Mouse (Mus musculus) heart, postnatal 0 days (tissue): Measurements from ENCODE around the gene Mettl4. TPM values are rescaled to one million over a fixed set of nuclear protein-coding genes. Genes with fewer than 3 reads are reported as not detected.
"Not testable (repeated sequence)": the region's sequence is repeated elsewhere in the genome, so short reads cannot be mapped to it uniquely, and the experiment has no call there.

Experiments
- ATAC-seq: fragments of 200-750 bp; cut with Nextera tagmentation; 2 replicates; pipeline ENCODE4 v1.8.0; 2017; ENCODE audit warnings: low read depth, moderate number of reproducible peaks, moderate library complexity; ENCODE audit not compliant: insufficient read depth
- DNase-seq: peaks from one replicate; pipeline ENCODE4 v3.0.0-alpha.2; 2016; ENCODE audit warnings: low spot score
- H3K27ac ChIP-seq: fragments of 300-500 bp; sonication (generic); 2 replicates; pipeline ENCODE4 v1.5.1; 2014; ENCODE audit warnings: low read depth, mild to moderate bottlenecking
- H3K27me3 ChIP-seq: fragments of 300-500 bp; sonication (generic); 2 replicates; pipeline ENCODE4 v1.6.1; 2014; ENCODE audit warnings: low read length, mixed read lengths; ENCODE audit not compliant: control insufficient read depth, insufficient read depth
- H3K36me3 ChIP-seq: fragments of 300-500 bp; sonication (generic); replicated peaks from 2 replicates; pipeline ENCODE4 v1.6.1; 2014; ENCODE audit warnings: low read length, mixed read lengths; ENCODE audit not compliant: control insufficient read depth, insufficient read depth
- H3K4me1 ChIP-seq: fragments of 300-500 bp; sonication (generic); 2 replicates; pipeline ENCODE4 v1.6.1; 2014; ENCODE audit warnings: antibody characterized with exemption; ENCODE audit not compliant: control insufficient read depth, insufficient read depth
- H3K4me2 ChIP-seq: fragments of 300-500 bp; sonication (generic); 2 replicates; pipeline ENCODE4 v1.6.1; 2014; ENCODE audit warnings: low read depth, mild to moderate bottlenecking, low read length, moderate library complexity
- H3K4me3 ChIP-seq: fragments of 300-500 bp; sonication (generic); 2 replicates; pipeline ENCODE4 v1.5.1; 2014; ENCODE audit warnings: low read depth, low read length
- H3K9ac ChIP-seq: fragments of 300-500 bp; sonication (generic); replicated peaks from 2 replicates; pipeline ENCODE4 v1.6.1; 2014; ENCODE audit warnings: low read depth, low read length, mixed read lengths
- H3K9me3 ChIP-seq: fragments of 300-500 bp; sonication (generic); replicated peaks from 2 replicates; pipeline ENCODE4 v1.6.1; 2016; ENCODE audit warnings: low read length; ENCODE audit not compliant: control insufficient read depth
- CTCF ChIP-seq: IDR thresholded peaks from 2 replicates; pipeline ENCODE4 v1.5.1; 2016; ENCODE audit warnings: antibody characterized with exemption, control low read depth, low read depth
- EP300 ChIP-seq: IDR thresholded peaks from 2 replicates; pipeline ENCODE4 v1.6.1; 2016; ENCODE audit warnings: antibody characterized with exemption, low read depth
- WGBS: fragments of 180-500 bp; shearing (Covaris S2); extraction: QIAGEN DNeasy Blood & Tissue Kit; methylation state at CpG from one replicate; pipeline ENCODE4 v1.1.7; 2014; 5-methylcytosine and 5-hydroxymethylcytosine counted together
- polyA plus RNA-seq: library from polyadenylated mRNA; unstranded; fragments of >200 nt; fragmentation: Nextera tagmentation; extraction: Ambion mirVana; gene quantifications from 2 replicates; pipeline ENCODE4 v1.2.1, GENCODE M21; 2015
- total RNA-seq: library from RNA; depleted of rRNA; stranded (reverse); fragments of >200 nt; gene quantifications from 2 replicates; pipeline ENCODE4 v1.2.3, GENCODE M21; 2014; ENCODE audit warnings: low replicate concordance

The Mettl4 gene
- total and polyA plus RNA-seq, 2 experiments from 2014 or later = 8.3 to 11.4 TPM

DNA sequence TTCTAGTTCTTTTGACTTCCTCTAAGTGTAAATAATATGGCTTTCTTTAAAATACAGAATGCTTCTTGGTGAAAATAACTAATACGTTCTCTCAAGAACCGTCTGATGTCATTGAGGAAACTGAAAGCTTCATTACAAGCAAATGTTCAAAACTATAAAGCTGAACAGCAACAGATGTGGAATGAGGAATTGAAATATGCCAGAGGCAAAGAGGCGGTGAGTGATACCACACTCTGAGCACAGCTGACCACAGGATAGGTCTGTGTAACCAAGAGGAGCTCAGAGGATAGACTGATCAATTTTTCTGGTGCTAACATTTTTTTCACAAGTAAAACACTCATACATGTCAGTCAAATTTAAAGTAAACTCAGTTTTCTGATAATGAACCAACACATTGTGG is 12.6 kb upstream of the Mettl4 start:
- 89% methylated on average over 3 of the region's 3 CpGs for WGBS
- no peak for TF ChIP-seq EP300
- DNase-seq (no peak), ATAC-seq (no peak)
- H3K27ac ChIP-seq = no peak overlapping the region
- no peak overlapping the region for H3K4me2 ChIP-seq
- H3K36me3 ChIP-seq = peaks cover 17% of the 10 kb centered on the region
- no peak overlapping the region for H3K4me3 ChIP-seq
- H3K27me3 ChIP-seq = no peaks in the 10 kb centered on the region
- H3K9ac ChIP-seq = no peak overlapping the region
- no peaks in the 10 kb centered on the region for H3K4me1 ChIP-seq
- no peaks in the 10 kb centered on the region for H3K9me3 ChIP-seq

DNA sequence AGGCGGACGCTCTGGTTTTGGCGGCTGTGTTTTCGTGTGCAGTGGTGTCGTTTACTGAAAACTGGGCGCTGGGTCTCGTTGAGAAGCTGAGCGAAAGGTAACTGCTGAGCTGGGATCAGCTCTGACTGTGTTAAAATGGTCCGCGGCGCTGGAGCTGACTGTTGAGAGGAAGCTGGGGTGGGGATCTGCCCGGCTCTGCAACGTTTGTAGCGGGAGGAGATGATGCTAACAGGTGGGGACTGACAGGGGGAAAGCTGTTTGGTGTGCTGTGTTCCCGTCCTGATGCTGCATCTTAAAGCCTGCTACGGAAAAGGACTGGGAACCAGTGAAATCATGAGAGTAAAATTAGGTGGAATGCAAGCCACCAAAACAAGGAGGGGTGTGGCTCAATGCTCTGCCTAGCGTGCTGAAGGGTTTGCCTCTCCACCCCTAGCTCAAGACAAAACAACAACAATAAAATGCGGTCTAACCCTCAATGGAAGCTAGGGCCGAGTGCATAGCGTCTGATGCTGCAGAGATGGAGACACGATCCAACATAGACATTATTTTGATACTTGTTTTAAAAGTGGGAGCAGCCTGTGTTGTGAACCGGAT is 414 bp upstream of the Mettl4 start:
- Histone ChIP-seq H3K9ac (peak overlapping the region; percentile 69), H3K4me2 (peak overlapping the region; percentile 72), H3K4me1 (peaks cover 3% of the 10 kb centered on the region; the same call in 1 of the 2 replicates), H3K9me3 (no peaks in the 10 kb centered on the region), H3K27me3 (no peaks in the 10 kb centered on the region), H3K4me3 (peak overlapping the region; percentile 84), H3K27ac (peak overlapping the region; percentile 98), H3K36me3 (no peaks in the 10 kb centered on the region)
- TF ChIP-seq CTCF (no peak), EP300 (no peak)
- DNase-seq (no peak), ATAC-seq (peak; percentile 3; the same call in 1 of the 2 replicates)
- under 1% methylated on average over 22 of the region's 22 CpGs for whole genome bisulfite sequencing

DNA sequence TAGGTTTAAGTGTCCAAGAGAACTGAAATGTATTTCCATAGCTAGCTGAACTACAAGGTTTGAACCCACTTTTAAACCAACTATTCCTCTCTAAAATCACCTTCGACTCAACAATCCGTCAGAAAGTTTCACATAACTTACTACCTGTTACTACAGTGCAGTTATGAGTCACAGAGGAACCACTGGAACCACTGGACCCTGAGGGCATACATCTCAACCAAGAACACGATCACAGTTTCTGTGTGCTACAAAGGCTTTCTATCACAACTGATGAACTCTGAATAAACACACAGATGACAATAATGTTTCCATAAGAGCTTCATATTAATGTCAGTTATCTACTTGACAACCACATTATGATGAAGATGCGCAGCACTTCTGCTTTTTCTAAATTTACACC is 11.6 kb downstream of the Mettl4 start:
- no peak overlapping the region for H3K27ac ChIP-seq
- H3K4me2 ChIP-seq = no peak overlapping the region
- ATAC-seq = no peak
- H3K36me3 ChIP-seq = peaks cover 12% of the 10 kb centered on the region
- TF ChIP-seq EP300 (no peak), CTCF (no peak)
- H3K4me1 ChIP-seq = no peaks in the 10 kb centered on the region
- no peak overlapping the region for H3K4me3 ChIP-seq
- WGBS = 87% methylated on average over 4 of the region's 4 CpGs
- no peaks in the 10 kb centered on the region for H3K9me3 ChIP-seq
- DNase-seq = no peak
- no peaks in the 10 kb centered on the region for H3K27me3 ChIP-seq
- H3K9ac ChIP-seq = no peak overlapping the region

DNA sequence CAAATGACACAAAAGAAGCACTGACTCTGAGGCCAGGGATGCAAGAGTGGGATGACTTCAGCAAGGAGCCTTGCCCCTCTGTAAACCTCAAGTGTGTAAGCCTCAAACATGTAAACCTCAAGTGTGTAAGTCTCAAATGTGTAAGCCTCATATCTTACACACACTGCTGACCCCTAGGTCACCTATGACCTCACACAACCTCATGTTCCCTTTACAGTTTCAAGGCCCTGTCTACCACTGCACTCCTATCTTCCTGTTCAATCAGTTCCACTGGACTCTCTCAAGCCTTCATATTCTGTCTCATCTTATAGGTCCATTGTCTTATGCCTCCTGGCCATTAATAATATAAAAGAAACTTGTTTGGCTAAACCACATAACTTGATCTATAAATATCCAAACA is 13.9 kb downstream of the Mettl4 start:
- no peaks in the 10 kb centered on the region for H3K4me1 ChIP-seq
- H3K4me2 ChIP-seq = no peak overlapping the region
- TF ChIP-seq EP300 (no peak), CTCF (no peak)
- ATAC-seq (no peak), DNase-seq (no peak)
- no peak overlapping the region for H3K4me3 ChIP-seq
- H3K27me3 ChIP-seq = no peaks in the 10 kb centered on the region
- H3K9ac ChIP-seq = no peak overlapping the region
- no peak overlapping the region for H3K27ac ChIP-seq
- no peaks in the 10 kb centered on the region for H3K9me3 ChIP-seq
- H3K36me3 ChIP-seq = peaks cover 23% of the 10 kb centered on the region

DNA sequence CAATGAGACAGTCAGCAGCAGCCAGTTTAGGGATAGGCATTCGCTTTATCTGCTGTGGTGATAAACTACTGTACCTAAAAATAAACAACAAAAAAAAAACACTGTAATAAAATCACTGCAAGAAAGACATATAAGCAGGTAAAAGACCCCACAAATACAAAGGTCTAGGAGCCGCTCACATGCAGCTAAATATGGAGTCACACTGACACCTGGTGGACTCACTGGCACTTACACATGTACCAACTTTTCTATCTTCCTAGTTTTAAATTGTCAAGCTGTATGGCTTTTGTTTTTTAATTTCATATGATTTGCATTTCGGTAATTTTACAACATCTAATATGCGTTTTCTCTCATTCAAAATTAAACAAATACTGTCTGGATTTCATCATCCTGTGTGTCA is 14.4 kb downstream of the Mettl4 start:
- no peaks in the 10 kb centered on the region for H3K9me3 ChIP-seq
- H3K36me3 ChIP-seq = peaks cover 23% of the 10 kb centered on the region
- DNase-seq (peak; percentile 25), ATAC-seq (no peak)
- H3K4me1 ChIP-seq = no peaks in the 10 kb centered on the region
- H3K27me3 ChIP-seq = no peaks in the 10 kb centered on the region
- H3K4me2 ChIP-seq = no peak overlapping the region
- H3K4me3 ChIP-seq = no peak overlapping the region
- no peak overlapping the region for H3K9ac ChIP-seq
- H3K27ac ChIP-seq = no peak overlapping the region
- TF ChIP-seq CTCF (peak; percentile 51), EP300 (no peak)
- WGBS = 46% methylated on average over 4 of the region's 4 CpGs

DNA sequence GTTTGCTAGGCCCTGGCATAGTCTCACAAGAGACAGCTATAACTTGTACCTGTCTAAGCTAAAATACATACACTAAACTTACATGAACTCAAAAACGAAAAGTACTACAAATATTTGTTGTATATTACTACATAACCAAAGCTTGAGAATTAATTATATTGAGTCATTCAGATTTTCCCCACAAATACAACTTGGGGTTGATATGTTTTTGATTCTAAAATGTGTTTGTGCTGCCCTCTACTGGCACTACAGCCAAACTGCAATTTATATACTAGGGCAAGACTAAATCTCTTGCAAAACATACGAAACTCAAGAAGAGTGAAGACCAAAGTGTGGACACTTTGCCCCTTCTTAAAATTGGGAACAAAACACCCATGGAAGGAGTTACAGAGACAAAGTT is 19.4 kb downstream of the Mettl4 start:
- peak; percentile 58 for TF ChIP-seq CTCF
- not testable (repeated sequence) for H3K9me3 ChIP-seq, H3K4me1 ChIP-seq, H3K4me2 ChIP-seq, H3K4me3 ChIP-seq, DNase-seq, H3K27ac ChIP-seq, ATAC-seq, H3K27me3 ChIP-seq, H3K9ac ChIP-seq
- H3K36me3 ChIP-seq = peaks cover 37% of the 10 kb centered on the region
- 27% methylated on average over 2 of the region's 2 CpGs for WGBS
